In the genomic region with DNA sequence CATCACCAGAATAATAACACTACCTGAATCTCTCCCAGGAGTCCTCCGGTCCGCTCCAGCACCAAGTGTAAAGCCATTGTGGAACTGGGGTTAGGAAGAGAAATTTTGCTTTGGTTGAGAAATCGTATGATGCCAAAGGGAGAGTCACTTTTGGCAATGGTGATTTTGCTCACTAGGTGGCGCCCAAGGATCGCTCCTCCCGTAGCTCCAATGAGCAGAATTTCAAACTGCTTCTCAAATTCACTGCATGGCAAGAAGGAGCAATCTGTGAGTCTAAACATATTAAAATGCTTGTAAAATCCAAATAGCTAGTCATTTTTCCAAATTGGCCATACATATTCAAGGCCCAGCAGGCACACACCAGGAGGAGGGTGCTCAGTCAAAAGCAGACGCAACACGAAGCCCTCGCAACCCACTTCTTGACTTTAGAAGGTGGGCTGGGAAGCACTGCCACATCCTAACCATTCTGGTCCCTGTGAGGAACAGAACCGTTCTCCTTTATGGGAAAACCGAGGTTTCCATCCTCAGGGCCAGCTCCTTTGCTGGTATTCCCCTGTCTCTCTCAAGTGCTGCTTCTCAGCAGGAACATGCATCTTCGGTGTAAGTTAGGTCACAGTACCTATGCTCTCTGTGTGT, we compare ENCODE assay signal across 8 mouse cellular contexts.
DNase-seq lines count a peak whose midpoint lies in the region; ATAC-seq and TF ChIP-seq lines count a peak whose summit lies in the region.

No protein-coding gene starts in this region.

- TF ChIP-seq POLR2A in small intestine, adult 2 months (IDR thresholded peaks at IDR 0.05; ENCODE audit: low read depth, low read length): no peak

- peak; percentile 94 for TF ChIP-seq CTCF in hindbrain, postnatal 0 days (IDR thresholded peaks at IDR 0.05; ENCODE audit: low read depth)
- TF ChIP-seq CTCF in small intestine, adult 2 months (IDR thresholded peaks at IDR 0.05; ENCODE audit: extremely low read depth, insufficient read length, insufficient replicate concordance, low read depth, low read length): peak; percentile 77; the same call in 1 of the 2 replicates

- H3K36me3 ChIP-seq in forebrain, embryonic 15.5 days: no peaks in the 10 kb centered on the region
- no peaks in the 10 kb centered on the region for H3K36me3 ChIP-seq in hindbrain, postnatal 0 days (ENCODE audit: insufficient read depth, low read length)
- H3K36me3 ChIP-seq in midbrain, embryonic 13.5 days: peaks cover 11% of the 10 kb centered on the region
- no peaks in the 10 kb centered on the region for H3K36me3 ChIP-seq in small intestine, adult 2 months (ENCODE audit: control insufficient read depth, insufficient read depth, low read length)

- intact Hi-C loops in left cerebral cortex, postnatal 10 days (cut with DNase I): loop anchor here (5.0 kb wide), 1 partner anchor 203 kb away; no protein-coding TSS in a partner anchor

- H3K27ac ChIP-seq in forebrain, embryonic 15.5 days (replicated peaks): peak overlapping the region; percentile 53
- no peak overlapping the region for H3K27ac ChIP-seq in hindbrain, postnatal 0 days
- no peak overlapping the region for H3K27ac ChIP-seq in midbrain, embryonic 13.5 days
- no peak overlapping the region for H3K27ac ChIP-seq in small intestine, adult 2 months (ENCODE audit: insufficient read depth, low read depth, low read length)

- no peaks in the 10 kb centered on the region for H3K27me3 ChIP-seq in forebrain, embryonic 15.5 days
- no peaks in the 10 kb centered on the region for H3K27me3 ChIP-seq in hindbrain, postnatal 0 days (ENCODE audit: insufficient read depth, low read length)
- H3K27me3 ChIP-seq in midbrain, embryonic 13.5 days: no peaks in the 10 kb centered on the region
- H3K27me3 ChIP-seq in small intestine, adult 2 months (ENCODE audit: control insufficient read depth, insufficient read depth, low read length): no peaks in the 10 kb centered on the region; the same call in 1 of the 2 replicates

- H3K9me3 ChIP-seq in forebrain, embryonic 15.5 days: no peaks in the 10 kb centered on the region
- H3K9me3 ChIP-seq in hindbrain, postnatal 0 days (ENCODE audit: low read length): no peaks in the 10 kb centered on the region
- H3K9me3 ChIP-seq in midbrain, embryonic 13.5 days: no peaks in the 10 kb centered on the region

- peaks cover 7% of the 10 kb centered on the region; the same call in 1 of the 2 replicates for H3K4me1 ChIP-seq in forebrain, embryonic 15.5 days
- H3K4me1 ChIP-seq in hindbrain, postnatal 0 days (ENCODE audit: insufficient read depth, low read length): no peaks in the 10 kb centered on the region
- no peaks in the 10 kb centered on the region for H3K4me1 ChIP-seq in midbrain, embryonic 13.5 days (replicated peaks)
- no peaks in the 10 kb centered on the region for H3K4me1 ChIP-seq in small intestine, adult 2 months (ENCODE audit: control insufficient read depth, insufficient read depth, insufficient read length, low read length)

- H3K4me3 ChIP-seq in forebrain, embryonic 15.5 days: no peak overlapping the region
- no peak overlapping the region for H3K4me3 ChIP-seq in hindbrain, postnatal 0 days (ENCODE audit: low read length)
- no peak overlapping the region for H3K4me3 ChIP-seq in midbrain, embryonic 13.5 days (replicated peaks)
- no peak overlapping the region for H3K4me3 ChIP-seq in small intestine, adult 2 months (ENCODE audit: low read depth, low read length)

- WGBS in forebrain, embryonic 15.5 days: 38% methylated on average over 12 of the region's 12 CpGs
- 48% methylated on average over 12 of the region's 12 CpGs for WGBS in hindbrain, postnatal 0 days
- 52% methylated on average over 12 of the region's 12 CpGs for WGBS in midbrain, embryonic 13.5 days
- WGBS in small intestine, adult 2 months: 40% methylated on average over 12 of the region's 12 CpGs

- ATAC-seq in cerebellum, adult (ENCODE audit: insufficient number of reproducible peaks, low FRiP score, low TSS enrichment): peak; percentile 72
- ATAC-seq in forebrain, embryonic 15.5 days (replicated peaks): peak; percentile 85
- peak; percentile 73 for ATAC-seq in hindbrain, postnatal 0 days
- peak; percentile 70; the same call in 1 of the 2 replicates for ATAC-seq in midbrain, embryonic 13.5 days

- DNase-seq in heart, adult 8-10 months (ENCODE audit: low spot score): peak; percentile 59
- no peak for DNase-seq in heart, adult 11 months
- peak; percentile 89 for DNase-seq in hindbrain, postnatal 0 days (ENCODE audit: low spot score)
- DNase-seq in left cerebral cortex, postnatal 10 days (ENCODE audit: extremely low spot score in 1 of 2, low spot score in 2 of 2): peak; percentile 76 to 80

- H3K4me2 ChIP-seq in forebrain, embryonic 15.5 days (replicated peaks): no peak overlapping the region
- H3K4me2 ChIP-seq in hindbrain, postnatal 0 days (ENCODE audit: low read depth, low read length): no peak overlapping the region
- H3K4me2 ChIP-seq in midbrain, embryonic 13.5 days (replicated peaks): no peak overlapping the region

- H3K9ac ChIP-seq in forebrain, embryonic 15.5 days (replicated peaks): no peak overlapping the region
- H3K9ac ChIP-seq in hindbrain, postnatal 0 days (replicated peaks; ENCODE audit: low read length): no peak overlapping the region
- no peak overlapping the region for H3K9ac ChIP-seq in midbrain, embryonic 13.5 days (replicated peaks)
